Mouse (Mus musculus) forelimb bud, embryonic 11.5 days (tissue): ENCODE measurements around the gene 4632433K11Rik.
"Not testable (repeated sequence)": the region's sequence is repeated elsewhere in the genome, so short reads cannot be mapped to it uniquely, and the experiment has no call there.

Experiments
- DNase-seq: peaks from one replicate; pipeline ENCODE4 v3.0.0-alpha.2; 2012; ENCODE audit warnings: low read depth, low spot score

The 4632433K11Rik gene

DNA sequence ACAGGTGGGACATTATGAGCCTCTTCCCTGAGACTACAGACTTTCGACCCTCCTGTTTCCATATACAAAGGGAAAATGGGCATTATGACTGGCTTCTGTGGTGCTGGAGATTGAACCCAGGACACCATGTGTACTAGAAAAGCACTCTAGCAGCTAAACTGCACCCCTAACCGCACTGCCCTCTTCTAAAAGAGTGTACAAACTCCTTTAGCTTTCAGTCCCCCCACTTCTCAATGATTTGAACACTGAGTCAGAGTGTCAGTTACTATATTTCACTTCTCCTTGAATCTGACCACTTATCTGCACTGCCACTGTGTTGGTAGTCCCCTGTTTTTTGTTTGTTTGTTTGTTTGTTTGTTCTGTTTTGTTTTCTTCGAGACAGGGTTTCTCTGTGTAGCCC lies at the start of gene 4632433K11Rik:
4632433K11Rik (plus strand) TSS at position 301 of the 400 bp plus-strand sequence.
- no peak for DNase-seq

- DNase-seq: no peak
Measured at GRCm38 (mm10) chr7:4988250-4988649, 45.7 kb upstream of the 4632433K11Rik start.

GRCm38 (mm10) chr7:4993347-4993998 lies 40.4 kb upstream of the 4632433K11Rik start:
- DNase-seq: no peak

DNA sequence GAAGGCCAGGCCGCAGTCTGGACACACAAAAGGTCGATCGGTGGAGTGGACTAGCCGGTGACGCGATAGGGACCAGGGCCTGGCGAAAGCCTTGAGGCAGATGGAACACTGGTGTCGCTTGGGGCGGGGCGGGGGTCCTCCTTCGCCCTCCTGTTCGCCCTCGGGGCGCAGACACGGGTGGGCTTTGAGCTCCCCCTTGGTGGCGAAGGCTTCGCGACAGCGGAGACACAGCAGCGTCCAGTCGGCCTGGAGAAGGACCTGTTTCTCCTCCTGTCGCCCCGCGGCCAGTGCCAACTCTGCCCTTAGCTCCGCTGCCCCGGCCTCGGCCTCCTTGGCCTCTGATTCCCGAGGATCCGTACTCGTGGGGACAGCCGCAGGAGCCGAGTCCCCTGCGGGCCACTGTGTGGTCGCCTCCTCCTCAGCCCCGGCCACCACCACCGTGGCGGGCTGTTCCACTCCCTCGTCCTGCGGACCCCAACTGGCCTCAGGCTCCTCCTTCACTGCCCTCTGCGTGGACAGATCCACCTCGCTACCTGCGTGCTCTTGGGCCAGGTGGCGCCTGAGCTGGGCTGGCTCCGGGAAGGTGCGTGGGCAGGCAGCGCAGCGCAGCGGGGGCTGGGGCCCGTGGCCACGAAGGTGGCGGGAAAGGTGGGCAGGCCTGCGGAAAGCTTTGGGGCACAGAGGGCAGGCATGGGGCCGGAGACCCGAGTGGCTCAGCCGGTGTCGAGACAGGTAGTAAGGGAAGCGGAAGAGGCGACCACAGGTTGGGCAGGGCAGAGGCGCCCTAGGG lies 39.7 kb upstream of the 4632433K11Rik start:
- no peak for DNase-seq

GRCm38 (mm10) chr7:4995268-4996002 lies 38.5 kb upstream of the 4632433K11Rik start:
- peak; percentile 24 for DNase-seq

- DNase-seq: peak; percentile 91
Measured at GRCm38 (mm10) chr7:4996003-4996895, 37.7 kb upstream of the 4632433K11Rik start, which contains the start of gene Zfp579. Gene Zfp579 (minus strand): TSS chr7:4996158.

GRCm38 (mm10) chr7:4996934-4997333 lies 37.0 kb upstream of the 4632433K11Rik start:
- DNase-seq: no peak

DNA sequence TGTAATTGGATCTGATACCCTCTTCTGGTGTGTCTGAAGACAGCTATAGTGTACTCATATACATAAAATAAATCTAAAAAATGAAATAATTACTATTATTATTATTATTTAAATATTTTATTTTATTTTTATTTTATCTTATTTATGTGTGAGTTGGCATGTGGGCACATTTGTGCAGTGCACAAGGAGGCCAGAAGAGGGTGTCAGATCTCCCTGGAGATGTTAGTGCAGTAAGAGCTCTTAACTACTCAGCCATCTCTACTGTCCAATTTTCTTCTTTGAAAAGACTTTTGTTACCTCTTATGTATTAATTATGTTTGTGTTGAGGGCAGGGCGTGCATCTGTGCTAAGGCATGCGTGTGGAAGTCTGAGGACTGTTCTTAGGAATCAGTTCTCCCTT lies 34.0 kb upstream of the 4632433K11Rik start:
- no peak for DNase-seq

DNA sequence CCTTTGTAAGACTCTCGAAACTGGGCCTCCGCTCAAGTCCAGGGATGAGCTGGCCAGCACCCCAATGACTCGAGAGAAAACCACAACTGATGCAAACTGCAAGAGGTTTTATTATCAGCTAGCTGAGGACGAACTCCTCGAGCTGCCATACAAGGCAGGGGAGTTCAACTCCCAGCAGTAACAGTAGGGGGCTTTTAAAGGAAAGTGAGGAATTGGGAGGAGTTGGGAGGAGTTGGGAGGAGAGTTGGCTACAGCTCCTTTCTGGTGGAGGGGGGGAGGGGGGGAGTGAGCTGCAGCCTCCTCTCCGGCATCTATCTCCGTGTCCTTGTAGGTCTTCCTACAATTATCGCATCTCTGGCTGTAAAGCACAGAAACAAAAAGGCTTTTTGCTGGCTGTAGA lies 31.0 kb upstream of the 4632433K11Rik start:
- not testable (repeated sequence) for DNase-seq

DNA sequence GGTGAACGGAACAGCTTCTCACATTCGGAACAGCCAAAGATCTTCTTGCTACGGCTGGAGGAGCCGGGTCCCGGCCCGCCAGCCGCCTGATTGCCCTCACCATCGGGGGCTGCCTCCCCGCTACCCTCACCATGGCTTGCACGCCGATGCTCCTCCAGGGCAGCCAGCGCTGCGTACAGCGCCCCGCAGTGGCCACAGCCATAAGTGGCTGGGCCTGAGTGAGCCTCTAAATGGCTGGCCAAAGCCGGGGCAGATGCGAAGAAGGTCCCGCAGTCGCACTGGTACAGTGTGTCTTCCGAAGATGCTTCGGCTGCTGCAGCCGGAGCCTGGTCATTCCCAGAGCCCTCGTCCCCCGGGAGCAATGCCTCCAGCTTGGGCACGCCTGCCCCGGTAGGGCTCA lies 25.7 kb upstream of the 4632433K11Rik start:
- DNase-seq: no peak

DNA sequence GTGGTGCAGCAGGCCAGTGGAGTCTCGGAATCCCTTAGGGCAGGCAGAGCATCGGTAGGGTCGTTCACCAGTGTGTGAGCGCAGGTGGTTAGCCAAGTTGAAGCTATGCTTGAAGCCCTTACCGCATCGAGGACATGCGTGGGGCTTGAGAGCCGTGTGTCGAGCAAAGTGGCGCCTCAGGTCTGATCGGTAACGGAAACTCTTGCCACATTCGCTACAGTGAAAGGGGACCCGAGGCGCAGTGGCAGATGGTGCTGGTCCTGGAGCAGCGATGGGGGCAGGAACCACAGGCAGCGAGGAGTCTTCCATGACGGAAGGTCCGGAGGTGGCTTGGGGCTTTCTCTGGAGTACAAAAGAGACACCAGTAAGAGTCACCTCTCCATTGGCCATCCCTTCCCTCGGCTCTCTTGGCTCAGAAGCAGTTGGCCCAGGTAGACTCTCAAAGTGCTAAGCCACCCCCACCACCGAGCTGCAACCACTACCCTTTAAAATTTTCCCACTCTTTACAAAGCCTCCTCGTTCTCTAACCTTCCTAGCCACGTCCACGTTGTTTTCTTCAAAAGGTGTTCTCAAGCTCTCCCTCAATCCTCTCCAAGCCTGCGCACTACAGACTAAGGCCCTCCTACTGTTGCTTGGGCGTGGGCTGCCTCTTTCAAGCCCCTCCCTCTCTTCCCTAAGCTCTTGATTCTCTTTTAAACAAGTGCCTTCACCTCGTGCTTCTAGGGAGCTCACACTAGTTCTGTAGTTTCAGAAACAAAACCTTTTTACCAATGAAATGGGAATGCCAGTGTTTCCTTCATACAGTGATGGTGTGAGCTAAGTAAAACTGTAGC lies 21.0 kb upstream of the 4632433K11Rik start:
- DNase-seq: no peak

DNA sequence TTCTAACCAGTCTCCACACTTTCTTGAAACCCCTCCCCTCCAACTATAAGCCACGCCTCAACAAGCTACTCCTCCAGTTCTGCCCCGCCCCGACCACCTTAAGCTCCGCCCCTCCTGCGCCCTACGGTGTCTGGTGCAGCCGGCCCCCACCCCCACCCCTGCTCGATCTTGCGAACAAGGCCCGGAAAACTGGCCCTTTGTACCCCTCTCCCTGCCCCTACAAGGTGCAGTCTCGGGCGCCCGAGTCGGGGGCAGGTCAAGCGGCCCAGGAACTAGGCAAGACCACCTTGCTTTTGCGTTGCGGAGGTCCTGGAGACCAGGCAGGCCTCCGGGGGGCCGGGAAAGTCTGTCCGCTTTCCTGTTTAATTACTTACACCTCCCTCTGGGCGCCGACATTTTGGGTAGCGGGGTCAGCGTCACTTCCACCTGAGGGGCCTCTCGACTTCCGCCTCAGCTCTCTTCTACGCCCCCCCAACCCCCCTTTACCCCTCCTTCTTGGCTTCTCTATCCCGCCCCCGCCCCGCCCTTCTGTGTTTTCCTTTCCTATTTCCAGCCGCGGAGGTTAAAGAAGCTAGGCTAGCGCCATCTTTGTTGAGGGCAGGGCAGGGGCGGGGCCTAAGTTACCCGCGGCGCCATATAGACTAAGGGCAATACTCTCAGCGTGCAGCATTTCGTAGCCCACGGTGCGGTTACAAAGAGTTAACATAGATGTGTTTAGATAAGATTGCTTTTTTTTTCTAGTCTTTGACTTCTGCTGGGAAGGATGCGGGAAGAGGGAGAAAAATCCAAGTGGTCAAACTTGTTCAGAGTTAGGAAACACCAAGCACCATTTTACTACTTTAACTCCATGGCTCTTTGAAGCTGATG lies 19.4 kb upstream of the 4632433K11Rik start, which contains the start of the genes Zfp524 and Fiz1:
Zfp524 (plus strand) TSS at position 165 of the 867 bp plus-strand sequence.
Fiz1 (minus strand) TSS at position 447 of the 867 bp plus-strand sequence.
- peak; percentile 98 for DNase-seq

- DNase-seq: peak; percentile 94
Measured at GRCm38 (mm10) chr7:5015118-5016001, 18.6 kb upstream of the 4632433K11Rik start, which contains the start of gene Gm44973. Gene Gm44973 (plus strand): TSS chr7:5015496.

GRCm38 (mm10) chr7:5016057-5016456 lies 17.9 kb upstream of the 4632433K11Rik start:
- DNase-seq: no peak

DNA sequence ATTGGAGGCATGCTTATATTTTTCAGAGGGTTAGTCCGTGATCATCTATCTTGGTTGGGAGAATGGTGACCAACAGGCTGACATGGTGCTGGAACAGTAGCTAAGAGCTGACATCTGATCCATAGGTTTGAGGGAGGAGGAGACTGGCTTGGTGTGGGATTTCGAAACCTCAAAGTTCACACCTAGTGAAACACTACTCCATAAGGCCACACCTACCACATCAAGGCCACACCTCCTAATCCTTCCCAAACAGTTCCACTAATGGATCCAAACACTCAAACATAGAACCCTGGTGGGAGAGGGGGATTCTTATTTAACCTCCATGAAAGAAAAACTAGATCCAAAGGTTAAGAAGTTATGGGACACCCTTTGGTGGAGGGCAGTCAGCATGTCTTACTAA lies 17.0 kb upstream of the 4632433K11Rik start:
- DNase-seq: no peak

DNA sequence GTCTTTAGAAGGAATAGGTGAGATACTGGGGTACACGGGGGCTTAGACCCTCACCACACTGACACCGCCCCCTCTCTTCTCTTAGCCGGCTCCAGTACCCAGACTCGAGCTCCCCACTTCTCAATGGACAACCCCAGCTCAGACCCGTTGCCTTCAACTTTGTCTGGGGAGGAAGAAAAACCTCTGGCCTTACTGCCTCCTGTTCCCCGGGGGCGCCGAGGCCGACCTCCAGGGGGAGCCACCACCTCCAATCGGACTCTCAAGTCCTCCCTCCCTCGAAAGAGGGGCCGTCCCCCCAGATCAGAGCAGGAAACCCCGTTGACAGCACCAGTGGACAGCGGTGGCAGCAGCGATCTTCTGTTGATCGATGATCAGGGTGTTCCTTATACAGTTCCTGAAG lies 16.6 kb upstream of the 4632433K11Rik start:
- no peak for DNase-seq

DNA sequence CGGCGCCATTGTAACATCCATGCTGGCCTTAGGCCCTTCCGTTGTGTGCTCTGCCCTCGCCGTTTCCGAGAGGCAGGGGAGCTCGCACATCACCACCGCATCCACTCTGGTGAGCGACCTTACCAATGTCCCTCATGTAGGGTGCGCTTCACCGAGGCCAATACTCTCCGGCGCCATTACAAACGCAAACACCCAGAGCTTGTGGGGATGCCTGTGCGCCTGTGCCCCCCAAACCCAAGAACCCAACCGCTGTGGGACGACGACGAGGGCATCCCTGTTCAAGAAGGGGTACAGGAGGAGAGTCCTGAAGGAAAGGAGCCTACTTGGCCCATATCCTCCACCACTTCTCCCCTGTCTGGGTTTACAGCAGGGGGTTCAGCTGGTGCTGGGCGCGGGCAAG lies 16.0 kb upstream of the 4632433K11Rik start:
- DNase-seq: no peak

DNA sequence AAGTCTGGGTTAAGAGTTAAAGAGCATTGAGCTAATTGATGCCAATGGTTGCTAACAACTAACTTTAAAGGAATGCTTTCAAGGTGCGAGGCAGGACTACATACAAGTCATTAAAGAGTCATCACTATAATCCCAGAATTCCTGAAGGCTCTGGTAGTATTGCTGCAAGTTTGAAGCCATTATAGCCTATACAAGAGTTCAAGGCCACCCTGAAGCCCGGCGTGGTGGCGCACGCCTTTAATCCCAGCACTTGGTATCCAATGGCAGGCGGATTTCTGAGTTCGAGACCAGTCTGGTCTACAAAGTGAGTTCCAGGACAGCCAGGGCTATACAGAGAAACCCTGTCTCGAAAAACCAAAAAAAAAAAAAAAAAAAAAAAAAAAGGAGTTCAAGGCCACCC lies 14.3 kb upstream of the 4632433K11Rik start:
- not testable (repeated sequence) for DNase-seq
